Mouse (Mus musculus) layer of hippocampus, adult 8-10 months (tissue): ENCODE measurements around the gene Kbtbd4. TPM values are rescaled to one million over a fixed set of nuclear protein-coding genes. Genes with fewer than 3 reads are reported as not detected.

Experiments used
- DNase-seq, 2 experiments: peaks; one replicate each; pipeline ENCODE4 v3.0.0; 2022; ENCODE audit warnings: low spot score in 2 of 2
- total RNA-seq, 4 experiments: library from RNA; stranded (reverse); gene quantifications; 2 replicates each; pipeline ENCODE4 v1.2.4; 2022

Kbtbd4 gene
- total RNA-seq, 4 experiments from 2014 or later, result 32.5 to 45.7 (median 34.0) TPM

DNA sequence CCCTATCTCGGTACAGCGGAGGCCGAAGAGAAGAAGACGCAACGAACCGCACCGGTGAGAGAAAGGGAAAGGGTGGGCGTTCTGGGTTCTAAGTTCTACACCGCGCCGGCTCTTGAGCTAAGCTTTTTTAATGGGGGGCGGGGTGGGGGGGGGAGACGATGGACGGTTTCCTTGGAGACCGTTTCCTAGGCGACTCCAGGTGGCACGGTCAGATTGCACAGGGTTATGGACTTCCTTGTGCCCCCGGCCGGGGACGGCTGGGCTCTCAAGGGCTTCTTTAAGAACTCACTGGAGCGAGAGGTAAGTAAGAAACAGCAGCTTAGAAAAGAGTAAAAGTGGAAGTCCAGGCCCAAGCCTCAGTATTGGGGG is 300 bp downstream of the Kbtbd4 start:
- no peak for DNase-seq

DNA sequence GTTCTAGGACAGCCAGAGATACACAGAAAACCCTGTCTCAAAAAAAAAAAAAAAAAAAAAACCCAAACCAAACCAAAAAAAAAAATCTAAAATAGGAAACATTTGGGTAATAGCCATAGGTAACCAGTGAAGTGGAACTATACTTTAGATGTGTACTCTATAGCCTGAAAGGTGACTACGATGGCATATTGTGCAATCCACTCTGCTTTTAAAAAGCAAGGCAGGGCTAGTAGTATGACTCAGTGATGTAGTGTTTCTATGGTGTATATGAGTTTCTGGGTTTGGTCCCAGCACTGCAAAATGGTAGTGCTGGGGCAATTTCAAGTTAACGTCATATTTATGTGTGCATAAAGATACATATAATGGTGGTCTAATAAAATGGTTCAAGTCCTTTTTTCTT is 2.2 kb downstream of the Kbtbd4 start:
- no peak for DNase-seq

DNA sequence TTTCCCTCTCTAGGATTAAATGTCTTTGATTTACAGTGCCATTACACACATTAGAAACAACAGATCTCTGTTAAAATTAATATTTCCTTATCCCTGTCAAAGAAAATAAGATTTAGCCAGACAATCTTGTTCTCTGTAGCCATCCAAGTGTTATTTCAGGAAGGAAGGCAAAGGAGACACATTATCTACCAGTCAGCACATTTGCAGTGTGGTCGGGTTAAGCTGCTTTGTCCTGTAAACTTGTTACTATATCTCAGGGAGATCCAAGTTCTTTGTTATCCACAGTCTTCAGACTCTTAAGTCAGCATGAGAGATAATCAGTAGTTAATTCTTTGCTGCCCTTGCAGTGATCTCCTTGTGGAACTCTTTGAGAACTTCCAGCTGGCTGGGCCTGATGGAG is 6.3 kb downstream of the Kbtbd4 start:
- no peak for DNase-seq

DNA sequence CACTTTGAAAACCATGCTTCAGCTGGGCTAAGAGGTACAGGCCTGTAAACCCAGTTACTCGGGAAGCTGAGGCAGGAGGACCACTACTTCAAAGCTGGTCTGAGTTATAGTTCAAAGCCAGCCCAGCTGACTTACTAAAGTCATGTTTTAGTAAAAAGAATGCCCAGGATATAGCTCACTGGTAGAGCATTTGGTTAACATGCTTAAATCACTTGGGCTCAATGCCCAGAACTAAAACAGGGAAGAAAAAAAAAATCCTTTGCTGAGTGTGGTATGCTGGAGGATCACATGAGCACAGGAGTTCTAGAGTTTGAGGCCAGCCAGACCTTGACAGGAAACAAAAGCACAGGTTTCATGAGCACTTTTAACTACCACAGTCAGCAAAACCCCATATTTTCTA is 7.1 kb downstream of the Kbtbd4 start:
- DNase-seq, result no peak

DNA sequence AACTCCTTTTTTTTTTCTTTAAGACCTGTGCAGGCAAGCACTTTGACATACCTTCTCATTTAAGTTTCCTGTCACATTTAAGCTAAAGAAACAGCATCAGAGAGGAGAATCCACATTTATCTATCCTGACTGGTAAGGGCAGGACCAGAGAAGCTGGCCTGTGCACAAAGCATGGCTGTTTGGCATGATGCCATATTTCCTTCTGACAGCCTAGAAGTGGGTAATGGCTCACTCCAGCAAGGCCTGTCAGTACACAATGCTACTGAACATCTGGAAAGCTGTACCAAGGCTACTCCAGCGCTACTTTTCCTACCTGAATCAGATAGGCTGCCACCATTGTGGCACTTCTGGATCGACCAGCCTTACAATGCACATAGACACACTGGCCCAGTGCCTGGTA is 9.1 kb downstream of the Kbtbd4 start:
- no peak for DNase-seq

DNA sequence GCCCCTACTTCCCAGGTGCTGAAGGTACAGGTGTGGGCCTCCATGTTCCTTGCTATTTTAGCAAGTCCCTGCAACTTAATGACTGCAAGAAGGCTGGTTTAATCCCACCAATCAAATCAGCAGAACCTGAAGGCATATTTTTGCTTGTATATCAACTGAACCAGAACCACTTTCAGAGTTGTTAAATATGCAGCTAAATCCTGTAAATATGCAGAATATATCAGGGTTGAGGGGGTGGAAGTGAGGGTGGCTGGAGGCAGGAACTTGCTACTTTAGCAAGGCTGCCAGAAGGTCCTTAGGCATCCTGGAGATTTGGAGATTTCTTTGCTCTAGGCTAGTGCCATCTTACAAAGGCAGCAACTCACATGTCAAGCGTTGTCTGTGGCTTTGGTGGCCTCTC is 11.0 kb downstream of the Kbtbd4 start:
- no peak for DNase-seq

DNA sequence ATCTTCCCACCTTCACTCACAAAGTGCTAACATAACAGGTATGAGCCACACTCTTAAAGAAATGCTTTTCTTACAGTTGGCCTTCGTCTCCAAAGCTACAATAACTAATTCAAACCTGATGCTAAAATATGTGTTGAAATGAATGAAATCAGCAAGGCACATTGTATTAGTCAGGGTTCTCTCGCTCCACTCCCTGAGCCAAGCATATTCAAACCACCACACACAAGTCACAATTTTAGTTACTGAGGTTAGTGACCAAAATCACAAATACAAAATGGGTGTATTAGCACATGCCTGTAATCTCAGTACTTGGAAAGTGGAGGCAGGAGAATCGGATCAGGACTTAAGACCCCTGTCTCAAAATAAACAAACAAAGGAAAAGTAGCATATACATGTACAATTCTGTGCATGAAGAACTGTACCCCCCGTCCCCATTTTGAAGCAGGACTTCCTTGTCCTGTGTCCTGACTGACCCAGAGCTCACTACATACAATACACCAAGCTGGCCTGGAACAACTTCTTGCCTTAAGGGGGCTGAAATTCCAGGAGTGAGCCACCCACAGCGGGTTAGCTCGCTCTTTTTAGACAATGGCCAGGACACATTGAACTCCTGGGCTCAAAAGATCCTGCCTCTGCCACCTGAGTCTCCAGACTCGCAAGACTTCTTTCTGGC is 12.2 kb downstream of the Kbtbd4 start:
- no peak for DNase-seq

DNA sequence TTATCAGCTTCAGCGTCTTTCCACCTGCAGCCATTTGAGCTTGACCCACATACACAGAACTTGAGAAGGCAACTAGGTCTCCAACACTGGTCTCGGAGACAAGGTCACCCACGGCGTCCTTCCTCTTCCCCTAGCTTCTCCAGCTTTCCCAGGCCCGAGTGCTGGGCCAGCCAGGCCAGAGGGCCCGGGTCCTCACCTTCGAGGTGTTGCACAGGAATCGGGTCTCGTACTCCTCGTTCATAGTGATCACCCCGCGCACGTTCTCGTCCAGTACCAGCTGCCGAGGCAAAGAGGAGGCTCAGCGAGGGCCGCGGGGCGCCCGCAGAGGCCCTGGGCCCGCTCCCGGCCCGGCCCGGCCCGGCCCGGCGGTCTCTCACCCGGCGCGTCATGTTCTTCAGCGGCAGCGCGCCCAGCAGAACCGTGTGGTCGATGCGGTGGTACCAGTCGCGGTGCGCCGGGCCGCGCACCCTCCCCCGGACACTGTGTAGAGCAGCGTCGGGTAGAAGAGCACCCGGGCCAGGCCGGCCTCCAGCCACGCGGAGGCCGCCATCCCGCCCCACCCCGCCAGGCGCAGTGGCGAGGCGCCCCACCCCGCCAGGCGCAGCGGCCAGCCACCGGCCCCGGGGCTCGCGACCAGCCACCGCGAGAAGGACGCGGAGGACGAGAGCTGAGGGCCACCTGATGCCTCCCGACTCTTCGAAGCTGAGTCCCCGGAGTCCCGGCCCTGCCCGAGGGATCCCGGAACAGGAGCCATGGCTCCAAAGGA is 12.9 kb downstream of the Kbtbd4 start:
- peak in 1 of 2 experiments; percentile 42 for DNase-seq

DNA sequence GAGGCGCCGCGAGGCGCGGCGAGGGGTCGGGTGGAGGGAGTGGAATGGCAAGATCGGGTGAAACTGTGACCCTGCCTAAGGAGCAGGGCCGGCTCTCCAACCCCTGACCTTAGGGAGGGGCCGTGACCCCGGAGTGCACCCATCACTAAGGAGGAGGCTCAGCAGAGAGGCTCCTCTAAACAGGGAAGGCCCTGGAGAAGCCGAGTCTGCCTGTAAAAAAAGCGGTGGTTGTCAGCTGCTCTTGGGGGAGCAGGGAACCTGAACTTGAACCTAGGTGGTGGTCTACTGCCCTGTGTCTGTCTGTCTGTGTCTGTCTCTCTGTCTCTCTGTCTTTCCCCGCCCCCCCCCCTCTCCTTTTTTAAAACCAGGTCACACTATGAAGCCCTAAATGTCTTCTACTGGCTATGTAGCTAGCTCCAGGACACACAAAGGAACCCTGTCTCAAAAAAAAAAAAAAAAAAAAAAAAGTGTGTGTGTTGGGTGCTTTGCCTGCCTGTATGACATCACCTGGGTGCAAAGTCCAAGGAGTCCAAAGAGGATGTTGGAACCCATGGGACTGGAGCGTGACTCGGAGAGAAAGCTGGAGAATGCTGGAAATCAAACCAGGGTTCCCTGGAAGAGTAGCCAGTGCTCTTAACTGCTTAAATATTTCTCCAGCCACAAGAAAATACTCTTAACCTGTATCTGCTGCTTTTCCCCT is 13.6 kb downstream of the Kbtbd4 start:
- DNase-seq, result no peak

DNA sequence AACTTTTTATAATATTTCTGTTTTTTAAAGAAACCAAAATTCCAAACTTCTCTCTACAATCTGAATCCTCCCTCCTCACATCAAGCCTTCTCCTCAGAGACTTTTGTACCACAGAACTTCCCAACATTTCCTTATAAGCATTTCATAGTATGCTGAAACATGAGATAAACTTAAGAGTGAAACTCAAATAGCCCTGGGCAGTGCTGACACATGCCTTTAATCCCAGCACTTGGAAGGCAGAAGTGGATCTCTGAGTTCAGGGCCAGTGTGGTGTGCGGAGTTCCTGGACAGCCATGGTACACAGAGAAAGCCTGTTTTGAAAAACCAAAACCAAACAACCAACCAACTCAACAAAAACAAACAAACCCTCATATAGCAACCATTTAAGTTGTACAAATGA is 16.6 kb downstream of the Kbtbd4 start:
- DNase-seq, result no peak

DNA sequence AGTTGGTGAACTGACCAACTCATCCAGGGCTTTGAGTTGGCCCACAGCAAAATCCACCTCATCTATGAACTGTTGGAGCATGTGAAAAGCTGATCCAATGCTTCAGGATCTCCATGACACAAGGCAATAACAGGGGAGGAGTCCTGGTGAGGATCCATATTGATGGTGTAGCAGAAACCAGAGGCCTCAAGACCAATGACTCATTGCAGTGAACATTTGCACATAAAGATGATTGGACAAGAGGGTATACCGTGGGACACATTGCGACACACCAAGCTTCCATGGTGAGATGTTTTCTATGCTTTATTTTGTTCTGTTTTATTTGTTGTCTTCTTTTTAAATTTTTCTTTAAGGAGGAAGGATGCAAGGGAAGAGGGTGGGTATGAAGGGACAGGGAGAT is 18.1 kb downstream of the Kbtbd4 start:
- no peak for DNase-seq

DNA sequence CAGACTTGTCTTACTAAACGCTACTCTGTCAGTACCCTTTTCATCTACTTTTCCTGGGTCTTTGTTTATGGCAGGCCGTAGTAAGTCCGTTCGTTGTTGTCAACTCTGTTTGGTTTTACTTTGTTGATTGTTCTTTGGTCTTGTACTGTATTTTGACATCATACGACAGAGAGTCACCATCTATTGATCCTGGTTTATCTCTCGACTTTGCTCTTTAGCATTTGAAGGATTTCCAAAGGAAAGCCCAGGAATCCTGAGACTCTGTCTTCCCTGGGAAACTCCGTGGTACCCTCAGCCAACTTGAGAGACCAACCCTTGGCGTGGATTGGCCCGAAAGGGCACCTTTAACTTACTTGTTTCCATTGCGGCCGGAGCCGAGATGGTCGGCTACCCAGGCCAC is 24.0 kb downstream of the Kbtbd4 start:
- no peak for DNase-seq

DNA sequence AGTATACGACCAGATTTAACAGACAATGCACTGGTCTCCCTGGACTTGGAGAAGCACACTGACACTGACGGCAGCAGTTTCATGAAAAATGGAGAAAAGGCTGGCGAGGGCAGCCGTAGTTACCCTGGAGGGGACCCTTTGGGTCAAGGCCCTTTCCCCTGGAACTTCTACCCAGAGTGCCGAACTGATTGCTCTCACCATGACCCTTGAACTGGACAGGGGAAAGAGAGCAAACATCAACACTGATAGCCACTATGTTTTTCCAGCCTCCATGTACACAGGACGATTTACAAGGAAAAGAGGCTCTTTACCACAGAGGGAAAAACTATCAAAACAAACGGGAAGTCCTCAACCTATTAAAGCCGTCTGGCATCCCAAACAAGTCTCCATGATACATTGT is 27.3 kb downstream of the Kbtbd4 start:
- DNase-seq, result no peak

DNA sequence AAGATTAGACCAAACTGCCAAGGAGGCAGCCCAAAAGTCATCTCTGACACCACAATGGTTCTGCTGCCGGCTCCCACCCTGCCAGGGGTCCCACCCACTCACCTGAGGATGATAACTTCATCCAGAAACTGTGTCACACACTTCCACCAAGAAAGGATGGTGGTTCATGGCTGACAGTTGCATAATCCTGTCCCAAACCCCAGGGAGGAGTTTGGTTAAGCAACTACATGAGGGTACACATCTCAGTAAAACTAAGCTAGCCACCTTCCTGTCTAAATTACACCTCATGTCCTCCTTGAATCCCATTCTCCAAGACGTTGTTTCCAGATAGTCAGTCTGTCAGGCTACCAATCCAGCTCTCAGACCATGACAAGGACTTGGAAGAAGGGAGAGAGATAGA is 27.7 kb downstream of the Kbtbd4 start:
- no peak for DNase-seq

DNA sequence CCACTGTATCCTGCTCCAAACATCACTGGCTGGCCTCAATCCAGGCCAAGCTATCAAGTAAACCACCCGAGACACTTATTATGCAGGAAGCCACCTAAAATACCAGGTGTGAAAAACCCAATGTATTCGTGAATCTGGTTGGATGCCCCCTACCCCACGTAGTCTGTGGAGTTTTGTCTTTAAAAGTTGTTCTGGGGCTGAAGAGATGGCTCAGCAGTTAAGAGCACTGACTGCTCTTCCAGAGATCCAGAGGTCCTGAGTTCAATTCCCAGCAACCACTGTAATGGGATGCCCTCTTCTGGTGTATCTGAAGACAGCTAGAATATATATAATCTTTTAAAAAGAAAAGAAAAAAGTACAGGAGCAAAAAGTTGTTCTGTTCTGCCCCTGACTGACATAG is 33.8 kb downstream of the Kbtbd4 start:
- no peak for DNase-seq

DNA sequence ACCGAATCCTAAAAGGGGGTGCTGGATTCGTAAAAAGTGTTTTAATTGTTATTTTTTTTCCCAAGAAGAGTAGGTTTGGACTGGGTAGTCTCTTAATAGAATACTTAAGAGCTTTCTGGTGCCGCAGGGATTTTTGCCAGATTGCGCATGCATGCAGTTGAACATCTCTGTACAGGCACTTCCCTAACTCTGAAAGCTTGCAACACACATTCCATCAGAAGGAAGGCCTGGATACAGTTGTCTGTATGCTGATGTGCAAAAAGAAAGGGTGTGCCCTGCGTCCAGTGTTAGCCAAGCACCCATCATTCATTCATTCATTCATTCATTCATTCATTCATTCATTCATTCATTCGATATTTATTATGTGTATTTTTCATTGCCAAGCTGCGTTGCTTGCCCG is 35.2 kb downstream of the Kbtbd4 start:
- no peak for DNase-seq

DNA sequence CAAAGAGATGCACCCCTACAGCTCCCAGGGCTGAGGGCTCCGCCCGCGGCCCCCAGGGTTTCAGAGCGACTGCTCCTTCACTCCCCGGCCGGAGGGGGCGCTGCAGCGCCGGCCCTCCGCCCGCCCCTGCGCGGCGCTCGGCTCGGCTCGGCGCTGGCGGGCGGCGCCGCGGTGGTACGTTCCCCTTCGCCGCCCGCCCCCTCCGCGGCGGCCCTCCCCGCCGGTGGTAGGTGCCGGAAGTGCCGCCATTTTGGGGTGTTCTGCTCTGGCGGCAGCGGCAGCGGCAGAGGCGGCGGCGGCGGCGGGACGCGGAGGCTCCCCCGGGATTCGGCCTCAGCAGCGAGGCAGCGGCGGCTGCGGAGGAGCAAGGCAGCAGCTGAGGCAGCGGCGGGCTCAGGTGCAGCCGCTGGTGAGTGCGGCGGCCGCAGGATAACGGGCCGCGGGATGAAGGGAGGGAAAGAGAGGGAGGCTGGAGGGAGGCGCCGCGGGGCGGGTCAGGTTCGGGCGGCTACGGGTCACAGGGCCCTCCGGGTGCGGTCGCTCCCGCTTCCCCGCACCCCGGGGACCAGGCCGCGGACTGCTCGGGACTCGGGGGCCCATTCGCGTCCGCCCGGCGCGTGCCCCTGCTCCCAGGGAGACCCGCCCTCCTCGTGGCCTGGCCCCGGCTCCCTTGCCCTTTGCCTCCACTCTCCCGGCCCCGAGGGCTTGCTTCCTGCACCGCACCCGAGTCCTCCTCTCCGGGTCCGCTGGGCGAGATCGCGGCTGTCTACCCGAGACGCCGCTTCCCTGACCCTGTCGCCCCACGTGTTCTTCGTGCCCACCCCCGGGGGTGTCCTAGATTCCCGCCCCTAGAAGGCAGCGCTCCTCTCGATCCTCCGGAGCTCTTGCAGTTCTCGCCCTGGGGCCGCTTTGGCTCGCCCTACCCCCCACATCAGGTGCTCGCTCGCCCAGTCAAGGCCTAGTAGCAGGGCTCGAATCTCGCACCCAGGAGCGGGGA is 36.0 kb downstream of the Kbtbd4 start, which contains the start of gene Celf1:
Gene Celf1, plus strand, starts transcription at position 150 of the 997 bp plus-strand sequence.
- peak; percentile 49 to 70 for DNase-seq

DNA sequence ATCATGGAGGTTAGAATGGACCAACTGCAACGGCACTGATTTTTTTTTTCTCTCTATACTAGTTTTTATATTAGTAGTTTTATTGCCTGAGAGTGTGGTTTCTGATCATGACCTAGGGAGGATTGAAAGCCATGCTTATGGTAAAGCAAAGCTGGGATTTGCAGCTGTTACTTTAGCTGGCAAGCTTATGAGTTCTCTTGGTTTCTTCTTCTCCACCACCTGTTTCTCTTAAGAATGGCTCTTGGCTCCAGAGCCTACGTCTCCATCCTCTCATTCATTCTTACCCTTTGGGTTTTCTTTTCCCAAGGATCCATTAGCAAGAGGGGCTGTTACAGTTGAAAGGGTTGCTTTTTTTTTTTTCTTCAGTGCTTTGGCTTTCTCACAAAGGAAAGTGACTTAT is 37.2 kb downstream of the Kbtbd4 start:
- no peak for DNase-seq

DNA sequence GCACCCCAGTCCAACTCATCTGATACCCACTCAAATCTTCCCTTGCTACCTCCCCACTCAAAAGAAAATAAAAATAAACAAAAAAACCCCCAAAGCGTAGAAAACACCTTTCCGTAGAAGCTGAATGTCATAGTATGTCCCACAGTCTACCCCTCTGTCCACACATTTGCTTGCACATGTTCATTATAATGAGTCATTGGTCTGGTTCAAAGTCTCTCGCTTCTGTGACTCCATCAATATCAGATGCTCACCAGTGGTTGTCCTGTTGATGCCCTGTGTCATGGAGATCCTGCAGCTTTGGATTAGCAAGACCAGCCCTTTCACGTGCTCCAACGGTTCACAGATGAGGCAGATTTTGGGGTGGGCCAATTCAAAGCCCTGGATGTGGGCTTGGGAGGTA is 45.6 kb downstream of the Kbtbd4 start:
- no peak for DNase-seq

DNA sequence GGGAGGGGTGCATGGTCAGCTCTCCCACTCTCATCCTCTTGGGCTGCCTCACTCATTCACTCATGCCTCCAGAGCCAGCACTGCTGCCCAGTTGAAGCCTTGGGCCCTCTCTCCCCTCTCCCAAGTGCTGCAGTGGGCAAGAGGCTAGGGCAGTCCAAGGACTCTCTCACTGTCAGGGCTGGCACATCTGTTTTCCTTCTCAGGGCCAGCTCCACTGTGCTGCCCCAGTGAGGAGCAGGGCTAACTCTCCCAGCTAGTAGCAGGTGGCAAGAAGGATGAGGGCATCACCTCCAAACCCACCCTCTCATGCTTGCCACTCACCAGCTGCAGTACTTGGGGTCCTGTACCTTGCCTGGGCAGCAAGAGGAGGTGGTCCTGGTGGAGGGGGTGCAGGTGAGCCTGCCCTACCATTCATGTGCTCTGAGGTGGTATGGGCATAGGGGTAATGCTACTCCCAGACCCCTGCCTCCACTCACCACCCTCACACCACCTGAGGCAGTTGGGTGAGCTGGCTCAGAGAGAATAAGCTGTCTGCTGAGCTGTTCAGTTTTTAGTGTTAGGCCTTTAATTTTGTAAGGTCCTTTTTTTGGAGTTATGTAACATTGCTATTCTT is 46.1 kb downstream of the Kbtbd4 start:
- DNase-seq, result no peak

DNA sequence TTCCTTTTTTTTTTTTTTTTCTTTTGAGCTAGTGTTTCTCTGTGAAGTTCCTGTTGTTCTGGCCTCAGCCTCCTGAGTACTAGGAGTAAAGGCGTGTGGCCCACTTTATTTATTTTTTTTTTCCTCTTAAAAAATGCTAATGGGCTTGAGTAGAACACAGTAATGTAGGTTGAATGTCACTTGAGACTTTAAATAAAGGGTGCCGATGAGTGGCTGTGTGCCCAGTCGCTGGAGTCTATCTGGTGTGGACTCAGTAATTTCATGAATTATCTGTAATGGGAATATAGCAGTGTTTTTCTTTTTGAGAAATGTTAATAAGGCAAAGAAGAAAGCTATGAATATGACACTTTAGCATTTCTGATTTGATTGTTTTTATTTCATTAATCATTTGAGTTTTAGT is 48.9 kb downstream of the Kbtbd4 start:
- no peak for DNase-seq
